Mouse (Mus musculus) frontal cortex, postnatal 25 days (tissue): ENCODE measurements around the gene Zfp646.

Experiments used
- DNase-seq, 2 experiments: peaks; one replicate each; pipeline ENCODE4 v3.0.0; 2022; ENCODE audit warnings: low spot score in 2 of 2

The Zfp646 gene

DNA sequence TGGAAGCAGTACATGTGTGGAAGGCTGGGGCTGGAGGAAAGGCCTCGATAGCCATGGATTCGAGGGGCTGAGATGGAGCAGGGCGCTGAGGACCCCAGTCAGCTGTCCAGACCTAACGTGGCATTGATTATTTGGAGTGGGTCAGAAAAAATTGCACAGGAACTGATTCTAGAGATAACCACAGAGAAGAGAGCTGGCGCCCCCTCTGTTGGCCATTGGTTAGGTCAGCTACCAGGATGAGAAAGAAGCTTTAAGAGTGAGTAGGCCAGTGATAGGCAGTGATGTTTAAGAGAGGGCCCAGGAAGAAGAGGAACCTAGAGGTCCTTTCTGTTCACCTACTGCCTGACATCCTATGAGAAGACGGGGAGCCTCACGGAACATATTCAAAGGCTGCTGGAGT lies 43.3 kb downstream of the Zfp646 start:
- no peak for DNase-seq

DNA sequence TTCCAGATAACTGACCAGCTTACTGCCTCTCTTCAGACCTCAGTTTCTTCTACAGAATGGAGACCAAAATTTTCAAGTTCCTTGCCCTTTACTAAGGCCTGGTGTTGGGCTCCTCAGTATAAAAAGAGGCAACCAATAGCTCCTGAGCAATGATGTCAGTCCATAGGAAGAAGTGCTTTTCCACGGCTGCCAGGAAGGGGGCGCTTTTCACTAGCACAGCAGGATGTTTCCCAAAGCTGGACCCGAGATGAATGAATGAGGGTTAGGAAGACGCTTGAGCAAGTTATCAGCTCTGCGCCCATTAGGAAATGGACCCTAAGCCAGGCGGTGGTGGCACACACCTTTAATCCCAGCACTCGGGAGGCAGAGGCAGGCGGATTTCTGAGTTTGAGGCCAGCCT lies 45.5 kb downstream of the Zfp646 start:
- DNase-seq: no peak

DNA sequence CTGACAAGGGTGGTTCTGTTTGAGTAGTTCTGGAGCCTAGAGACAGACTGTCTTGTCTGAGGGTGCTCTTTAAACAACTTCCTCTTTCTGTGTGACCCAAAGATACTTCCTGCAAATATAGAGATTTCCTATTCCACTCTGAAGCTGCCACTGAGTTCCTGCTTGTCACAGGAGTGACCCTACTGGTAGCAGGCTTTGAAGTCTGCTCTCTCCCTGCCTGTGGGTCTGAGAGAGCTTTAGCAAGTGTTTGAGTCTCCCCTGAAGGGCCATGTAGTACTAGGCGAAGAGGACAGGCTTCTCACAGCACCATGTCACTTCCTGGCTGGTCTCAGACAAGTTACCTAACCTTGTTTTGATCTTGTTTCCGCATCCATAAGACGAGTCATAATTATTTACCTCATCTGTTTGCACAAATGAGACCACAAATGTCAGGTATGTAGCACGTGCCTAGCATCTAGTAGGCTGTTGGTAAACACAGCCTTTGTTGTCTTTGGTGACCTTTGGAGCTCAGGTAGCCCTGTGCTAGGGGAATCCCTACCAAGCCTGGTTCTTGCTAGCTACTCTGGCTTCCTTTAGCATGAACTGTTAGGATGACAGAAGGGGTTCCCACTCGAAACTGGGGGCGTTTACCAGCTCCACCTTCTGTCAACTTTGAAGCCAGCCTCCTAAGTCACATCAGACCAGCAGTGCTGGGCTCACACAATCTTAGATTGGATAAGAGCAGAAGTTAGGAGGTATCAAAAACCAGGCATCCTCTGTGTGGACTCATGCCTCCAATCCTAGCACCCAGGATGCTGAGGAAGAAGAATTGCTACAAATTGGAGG lies 46.6 kb downstream of the Zfp646 start:
- DNase-seq: no peak

DNA sequence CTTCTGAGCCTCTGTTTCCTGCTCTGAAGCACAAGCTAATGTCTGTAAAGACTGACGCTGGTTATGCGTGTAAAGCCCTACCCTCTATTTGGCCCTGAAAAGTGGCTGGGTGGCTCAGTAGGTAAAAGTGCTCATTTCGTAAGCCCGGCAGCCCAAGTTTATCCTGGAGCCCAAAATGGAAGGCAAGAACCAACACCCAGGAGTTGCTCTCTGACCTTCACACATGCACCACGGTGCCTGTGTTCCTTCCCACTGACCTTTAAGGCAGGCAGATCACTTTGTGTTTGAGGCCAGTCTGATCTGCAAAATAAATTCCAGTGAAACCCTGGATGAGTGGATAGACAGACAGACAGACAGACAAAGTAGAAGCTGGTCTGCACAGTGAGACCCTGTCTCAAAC lies 47.7 kb downstream of the Zfp646 start:
- no peak for DNase-seq

DNA sequence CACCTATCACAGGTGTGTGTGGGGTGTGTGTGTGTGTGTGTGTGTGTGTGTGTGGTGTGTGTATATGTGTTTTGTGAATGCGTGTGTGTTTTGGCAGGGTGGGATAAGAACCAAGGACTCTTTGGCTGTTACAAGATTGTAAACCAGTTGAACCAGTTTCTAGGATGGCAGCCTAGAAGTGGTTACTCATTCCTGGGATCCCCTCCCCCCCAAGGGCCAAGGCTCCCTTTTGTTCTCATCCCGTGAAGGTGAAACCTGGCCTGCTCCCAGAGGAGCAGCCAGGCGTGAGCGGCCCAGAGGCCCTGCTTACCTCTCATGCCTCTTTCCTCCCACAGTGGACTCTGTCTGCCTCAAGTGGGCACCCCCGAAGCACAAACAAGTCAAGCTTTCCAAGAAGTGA lies 49.2 kb downstream of the Zfp646 start:
- DNase-seq: no peak

DNA sequence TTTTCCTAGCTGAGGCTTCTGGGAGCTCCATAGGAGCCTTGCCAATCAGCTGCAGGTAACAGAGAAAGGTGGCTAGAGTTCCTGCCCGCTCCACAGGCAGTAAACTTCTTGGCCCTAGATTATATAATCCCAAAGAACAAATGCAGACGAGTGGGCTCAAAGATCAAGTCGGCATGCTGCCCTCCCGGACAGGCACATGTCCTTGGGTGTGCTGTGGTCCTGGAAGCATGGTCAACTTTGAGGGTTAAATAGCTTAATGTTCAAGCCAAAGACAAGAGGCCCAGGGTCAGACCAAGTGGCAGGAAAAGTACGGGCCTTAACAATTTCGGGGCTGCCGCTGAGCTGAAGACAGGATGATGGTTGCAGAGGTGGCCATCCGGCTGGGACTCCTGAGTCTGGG lies 50.0 kb downstream of the Zfp646 start:
- DNase-seq: no peak

DNA sequence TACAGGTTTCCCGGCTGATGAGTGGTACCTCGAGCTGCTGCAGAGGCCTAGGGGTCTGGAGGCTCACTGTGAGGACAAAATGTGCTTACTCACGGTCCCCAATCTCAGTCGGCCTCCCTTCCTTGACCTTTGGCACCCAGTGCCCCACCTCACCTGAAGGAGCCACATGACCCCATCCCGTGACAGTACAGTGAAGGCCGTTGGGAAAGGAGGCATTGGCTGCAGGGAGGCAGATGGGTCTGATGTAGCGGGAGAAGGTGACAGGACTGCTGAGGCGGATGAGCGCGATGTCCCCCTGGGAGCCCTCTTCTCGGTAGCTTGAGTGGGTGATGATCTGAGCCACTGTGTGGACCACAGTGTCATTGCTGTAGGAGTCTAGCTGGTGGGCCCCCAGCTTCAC lies 50.8 kb downstream of the Zfp646 start:
- DNase-seq: no peak

DNA sequence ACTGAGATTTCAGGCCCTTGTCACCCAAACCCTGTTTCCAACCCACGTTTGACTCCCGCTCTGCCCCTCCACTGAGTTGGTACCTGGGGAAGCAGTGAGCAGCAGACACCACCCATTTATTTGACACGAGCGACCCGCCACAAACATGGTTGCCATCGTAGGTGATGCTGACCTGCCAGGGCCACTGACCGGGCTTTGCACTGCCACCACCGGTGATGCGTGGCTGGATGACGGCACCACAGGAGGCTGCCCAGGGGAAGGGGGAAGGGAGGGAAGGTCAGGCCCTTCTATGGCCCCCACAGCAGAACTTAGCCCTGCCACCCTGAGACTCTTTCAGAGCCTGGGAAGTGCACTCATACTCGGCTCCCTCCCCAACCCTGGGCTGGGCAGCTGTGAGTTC lies 51.7 kb downstream of the Zfp646 start:
- no peak for DNase-seq

DNA sequence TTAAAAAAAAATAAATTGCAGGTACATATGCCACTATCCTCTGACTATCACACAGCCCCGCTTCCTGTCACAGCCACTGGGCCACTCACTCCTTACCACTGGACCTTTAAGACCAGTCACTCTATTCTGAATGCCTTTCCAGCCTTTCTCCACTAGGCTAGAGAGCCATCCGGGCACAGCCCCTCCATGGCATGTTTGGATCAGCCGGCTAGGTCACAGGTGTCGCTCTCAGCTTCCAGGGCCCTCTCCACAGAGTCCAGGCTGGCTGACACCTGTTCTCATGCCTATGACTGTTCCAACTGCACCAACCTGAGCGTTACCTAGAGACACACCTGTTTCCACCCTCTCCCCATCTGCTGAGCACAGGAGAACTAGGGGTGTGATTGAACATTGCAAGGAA lies 52.6 kb downstream of the Zfp646 start:
- DNase-seq: no peak

DNA sequence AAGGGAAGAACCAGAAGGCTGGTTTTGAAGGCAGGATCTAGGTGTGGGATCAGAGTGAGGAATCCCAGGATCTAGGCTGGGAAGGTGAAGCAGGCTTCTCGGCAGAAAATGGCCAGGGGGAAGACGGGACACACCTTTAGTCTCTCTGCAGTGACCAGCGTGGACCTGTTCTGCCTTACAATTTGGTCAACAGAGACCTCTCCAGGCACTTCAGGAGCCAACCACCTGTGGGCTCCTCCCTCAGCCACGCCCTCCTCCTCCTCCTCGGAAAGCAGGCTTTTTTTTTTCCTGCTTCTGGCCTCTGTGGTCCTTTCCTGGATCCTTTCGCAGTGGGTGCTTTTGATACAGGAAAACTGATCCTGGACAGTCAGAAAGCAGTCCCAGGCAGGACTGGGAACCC lies 53.9 kb downstream of the Zfp646 start, which contains the start of gene Prss8:
Gene Prss8 (minus strand): TSS at position 182 of the 400 bp plus-strand sequence.
- no peak for DNase-seq

DNA sequence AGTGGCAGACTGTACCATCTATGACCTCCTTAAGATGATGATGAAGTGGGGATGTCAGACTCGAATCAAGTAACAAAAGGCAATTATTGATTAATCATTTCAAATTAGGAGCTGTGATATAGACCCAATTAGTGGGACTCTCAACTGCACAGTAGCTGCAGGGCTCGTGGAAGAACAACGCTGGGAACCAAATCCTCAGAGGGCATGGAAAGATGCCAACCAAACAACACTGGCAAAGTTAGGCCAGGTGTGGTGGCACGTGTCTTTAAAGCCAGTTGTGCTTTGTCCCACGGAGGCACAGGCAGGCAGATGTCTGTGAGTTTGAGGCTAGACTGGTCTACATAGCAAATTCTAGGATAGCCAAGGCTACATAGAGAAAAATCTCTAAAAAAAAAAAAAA lies 54.6 kb downstream of the Zfp646 start:
- DNase-seq: no peak

DNA sequence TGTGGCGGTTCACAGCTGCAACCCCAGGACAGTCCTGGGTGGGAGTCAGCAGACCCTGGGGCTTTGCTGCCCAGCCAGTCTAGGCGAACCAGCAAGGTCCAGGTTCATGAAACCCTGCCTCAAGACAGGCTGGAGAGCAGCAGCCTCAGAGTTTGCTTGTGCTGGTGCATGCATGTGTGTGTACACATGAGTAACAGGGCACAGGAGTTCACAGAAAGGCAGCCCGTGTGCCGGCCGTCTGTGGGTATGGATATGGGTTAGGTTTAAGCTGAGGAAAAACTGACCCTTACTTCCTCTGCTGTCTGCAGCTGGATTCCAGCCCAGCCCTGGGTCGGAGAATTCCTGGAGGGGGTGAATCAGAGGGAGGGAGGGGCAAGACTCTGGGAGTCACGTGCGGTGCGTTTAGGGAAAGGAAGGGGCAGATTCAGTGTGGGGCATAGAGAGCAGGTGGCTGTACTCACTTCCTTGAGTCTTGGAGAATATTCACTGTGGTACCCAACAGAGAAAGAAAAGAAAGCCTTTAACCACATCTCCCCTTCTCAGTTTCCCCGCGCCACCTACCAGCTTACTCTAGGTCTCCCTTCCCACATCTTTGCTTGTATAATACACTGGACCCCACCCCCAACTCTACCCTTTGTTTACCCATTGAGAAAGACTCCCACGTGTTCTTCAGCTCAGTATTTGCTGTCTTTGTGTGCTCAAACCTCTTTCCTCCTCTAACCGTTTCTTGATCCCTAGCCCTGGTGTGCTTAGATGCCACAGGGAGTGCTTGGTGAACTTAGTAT lies 55.5 kb downstream of the Zfp646 start:
- no peak for DNase-seq

DNA sequence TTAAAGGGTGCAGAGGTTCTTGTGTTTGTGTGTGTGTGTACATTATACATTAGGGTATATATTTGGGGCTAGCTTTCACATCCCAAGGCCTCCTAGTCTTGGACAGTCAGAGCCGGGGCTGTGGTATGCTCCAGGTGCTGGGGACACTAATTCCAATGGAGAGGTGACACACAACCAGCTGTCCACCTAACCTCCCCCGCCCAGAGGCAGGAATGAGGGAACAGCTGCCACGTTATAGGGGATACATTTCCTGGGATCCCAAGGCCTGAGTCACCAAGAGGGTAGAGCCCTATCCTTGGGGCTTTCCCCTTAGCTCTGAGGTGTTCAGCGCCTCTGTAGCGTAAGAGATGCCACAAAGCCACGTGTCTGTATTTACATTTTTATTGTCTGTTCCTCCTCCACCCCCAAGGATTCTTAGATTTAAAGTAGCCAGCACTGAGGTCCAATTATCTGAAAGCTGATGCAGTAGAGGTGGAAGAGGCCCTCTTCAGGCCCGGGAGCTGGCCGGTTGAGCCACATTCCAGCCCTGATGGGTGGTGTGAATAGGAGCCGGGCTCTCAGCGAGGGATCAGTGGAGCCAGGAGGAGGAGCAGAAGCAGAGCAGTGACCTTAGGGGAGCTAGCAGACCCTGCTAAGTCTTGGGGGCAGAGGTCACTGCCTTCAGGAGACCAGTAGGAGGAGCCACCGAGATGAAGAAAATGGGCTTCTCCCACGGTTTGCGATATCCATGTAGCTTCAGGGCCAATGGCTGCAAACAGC lies 56.4 kb downstream of the Zfp646 start:
- no peak for DNase-seq

DNA sequence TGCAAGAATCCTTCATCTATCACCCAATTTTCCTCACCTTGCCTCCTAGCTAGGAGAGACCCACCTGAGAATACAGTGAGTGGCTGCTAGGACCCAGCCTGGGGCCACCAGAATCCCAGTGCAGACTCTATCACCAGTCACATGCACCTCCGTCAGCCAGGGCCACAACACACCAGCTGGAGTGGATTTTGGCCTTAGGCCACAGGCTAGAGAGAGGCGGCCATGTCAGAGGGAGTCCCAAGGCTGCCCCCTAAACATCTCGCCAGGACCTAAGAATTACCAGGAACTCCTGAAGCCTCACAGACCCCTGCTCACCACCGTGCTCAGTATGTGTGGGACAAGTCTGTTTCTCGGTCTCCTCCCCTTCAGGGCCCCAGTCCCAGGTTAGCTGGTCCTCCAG lies 58.1 kb downstream of the Zfp646 start:
- DNase-seq: no peak

DNA sequence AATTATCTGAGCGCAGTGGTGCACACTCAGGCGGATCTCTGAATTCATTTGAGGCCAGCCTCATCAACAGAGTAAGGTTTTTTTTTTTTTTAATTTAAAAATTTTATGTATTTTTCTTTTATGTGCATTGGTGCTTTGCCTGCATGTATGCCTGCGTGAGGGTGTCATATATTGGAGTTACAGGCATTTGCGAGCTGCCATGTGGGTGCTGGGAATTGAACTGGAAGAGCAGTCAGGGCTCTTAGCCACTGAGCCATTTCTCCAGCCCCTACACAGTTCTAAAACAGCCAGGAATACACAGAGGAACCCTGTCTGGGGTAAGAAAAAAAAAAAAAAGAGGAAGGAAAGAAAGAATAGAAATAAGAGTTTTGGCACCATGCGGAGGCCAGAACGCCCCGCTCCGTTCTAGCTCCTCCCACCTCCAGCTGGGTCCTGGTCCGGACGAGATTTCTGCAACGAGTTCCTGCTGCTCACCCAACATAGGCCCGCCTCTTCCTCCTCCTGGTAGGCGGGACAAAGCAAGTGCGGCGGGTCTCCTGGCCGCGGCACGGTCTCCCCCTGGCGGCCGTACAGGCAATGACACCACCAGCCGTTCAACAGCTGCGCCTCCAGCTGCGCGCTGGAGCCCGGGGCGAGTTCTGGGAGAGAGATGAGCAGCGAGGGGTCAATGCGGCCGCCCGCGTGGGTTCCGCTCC lies 59.2 kb downstream of the Zfp646 start:
- peak; percentile 88 to 94 for DNase-seq
